Mouse (Mus musculus): ENCODE results near the gene Gm609. TPM values are rescaled to one million over a fixed set of nuclear protein-coding genes. Genes with fewer than 3 reads are reported as not detected.
A peak's percentile ranks its signal among the peaks of the same experiment; 100 is the strongest.
"Not testable (repeated sequence)": the region's sequence is repeated elsewhere in the genome, so short reads cannot be mapped to it uniquely, and the experiment has no call there.

Gene Gm609
- polyA plus RNA-seq, 1 experiment from 2014 or later: not detected

- Histone ChIP-seq H3K27me3 (no peaks in the 10 kb centered on the region), H3K36me3 (no peaks in the 10 kb centered on the region), H3K9ac (no peak overlapping the region), H3K9me3 (no peaks in the 10 kb centered on the region), H3K4me3 (no peak overlapping the region), H3K27ac (no peak overlapping the region), H3K4me1 (no peaks in the 10 kb centered on the region), H3K4me2 (replicated peaks) (no peak overlapping the region)
- no peak for ATAC-seq (ENCODE audit: low FRiP score, low read depth)
Observed at GRCm38 (mm10) chr16:45413497-45413896, 79.3 kb downstream of the Gm609 start.

- not testable (repeated sequence) for H3K36me3 ChIP-seq, H3K4me1 ChIP-seq, H3K27me3 ChIP-seq, H3K27ac ChIP-seq, H3K9me3 ChIP-seq
- Histone ChIP-seq H3K9ac (peak overlapping the region; percentile 72; the same call in 1 of the 2 replicates), H3K4me2 (replicated peaks) (peak overlapping the region; percentile 76), H3K4me3 (peak overlapping the region; percentile 62)
- WGBS: 32% methylated on average over 7 of the region's 7 CpGs
- ATAC-seq (ENCODE audit: low FRiP score, low read depth): peak; percentile 55
Observed at GRCm38 (mm10) chr16:45409064-45409446, 83.7 kb downstream of the Gm609 start.

- Histone ChIP-seq H3K4me1 (no peaks in the 10 kb centered on the region), H3K27me3 (0 out of 2 replicates have a peak, but pooled peaks cover 2% of the 10 kb centered on the region), H3K9me3 (no peaks in the 10 kb centered on the region), H3K9ac (peak within 1 kb of the TSS; percentile 72), H3K4me3 (peak within 1 kb of the TSS; percentile 62), H3K27ac (peak within 1 kb of the TSS; percentile 55), H3K36me3 (no peaks in the 10 kb centered on the region), H3K4me2 (replicated peaks) (peak within 1 kb of the TSS; percentile 76)
- ATAC-seq (ENCODE audit: low FRiP score, low read depth): peak; percentile 88
- under 1% methylated on average over 28 of the region's 28 CpGs for WGBS
Observed at GRCm38 (mm10) chr16:45408425-45409063, 84.2 kb downstream of the Gm609 start, which contains the start of gene Cd200. TSS of gene Cd200 (minus strand) at chr16:45409053.

- 35% methylated on average over 9 of the region's 9 CpGs for WGBS
- H3K27ac ChIP-seq: peak overlapping the region; percentile 55
- no peaks in the 10 kb centered on the region for H3K9me3 ChIP-seq
- peak overlapping the region; percentile 72 for H3K9ac ChIP-seq
- 0 out of 2 replicates have a peak, but pooled peaks cover 2% of the 10 kb centered on the region for H3K27me3 ChIP-seq
- peak overlapping the region; percentile 76 for H3K4me2 ChIP-seq (replicated peaks)
- H3K4me3 ChIP-seq: peak overlapping the region; percentile 62
- no peak for ATAC-seq (ENCODE audit: low FRiP score, low read depth)
- no peaks in the 10 kb centered on the region for H3K4me1 ChIP-seq
- no peaks in the 10 kb centered on the region for H3K36me3 ChIP-seq
Observed at GRCm38 (mm10) chr16:45407645-45408400, 84.9 kb downstream of the Gm609 start.

- Histone ChIP-seq H3K4me2 (replicated peaks) (peak overlapping the region; percentile 76), H3K4me3 (no peak overlapping the region), H3K9me3 (no peaks in the 10 kb centered on the region), H3K27me3 (0 out of 2 replicates have a peak, but pooled peaks cover 2% of the 10 kb centered on the region), H3K9ac (no peak overlapping the region), H3K27ac (no peak overlapping the region), H3K4me1 (no peaks in the 10 kb centered on the region), H3K36me3 (no peaks in the 10 kb centered on the region)
- WGBS: 89% methylated on average over 5 of the region's 5 CpGs
- ATAC-seq (ENCODE audit: low FRiP score, low read depth): no peak
Observed at GRCm38 (mm10) chr16:45407091-45407490, 85.7 kb downstream of the Gm609 start.

- Histone ChIP-seq H3K36me3 (no peaks in the 10 kb centered on the region), H3K9ac (no peak overlapping the region), H3K9me3 (no peaks in the 10 kb centered on the region), H3K4me2 (replicated peaks) (no peak overlapping the region), H3K4me3 (no peak overlapping the region), H3K27me3 (0 out of 2 replicates have a peak, but pooled peaks cover 2% of the 10 kb centered on the region), H3K27ac (no peak overlapping the region), H3K4me1 (no peaks in the 10 kb centered on the region)
- 67% methylated on average over 2 of the region's 2 CpGs for WGBS
- no peak for ATAC-seq (ENCODE audit: low FRiP score, low read depth)
Observed at GRCm38 (mm10) chr16:45402951-45403350, 89.8 kb downstream of the Gm609 start.

- Histone ChIP-seq H3K27me3 (no peaks in the 10 kb centered on the region), H3K4me2 (replicated peaks) (no peak overlapping the region), H3K27ac (no peak overlapping the region), H3K9ac (no peak overlapping the region), H3K9me3 (no peaks in the 10 kb centered on the region), H3K4me1 (no peaks in the 10 kb centered on the region), H3K4me3 (no peak overlapping the region), H3K36me3 (no peaks in the 10 kb centered on the region)
- WGBS: 90% methylated on average over 1 of the region's 1 CpGs
- no peak for ATAC-seq (ENCODE audit: low FRiP score, low read depth)
Observed at GRCm38 (mm10) chr16:45402036-45402435, 90.7 kb downstream of the Gm609 start.

GRCm38 (mm10) chr16:45399947-45400555 lies 92.7 kb downstream of the Gm609 start:
- Histone ChIP-seq H3K4me2 (replicated peaks) (no peak overlapping the region), H3K27me3 (no peaks in the 10 kb centered on the region), H3K9me3 (no peaks in the 10 kb centered on the region), H3K27ac (no peak overlapping the region), H3K4me1 (no peaks in the 10 kb centered on the region), H3K36me3 (no peaks in the 10 kb centered on the region), H3K9ac (no peak overlapping the region), H3K4me3 (no peak overlapping the region)
- 64% methylated on average over 9 of the region's 9 CpGs for WGBS
- ATAC-seq (ENCODE audit: low FRiP score, low read depth): no peak

GRCm38 (mm10) chr16:45399411-45399810 lies 93.4 kb downstream of the Gm609 start:
- H3K9me3 ChIP-seq: no peaks in the 10 kb centered on the region
- no peak overlapping the region for H3K4me3 ChIP-seq
- no peak overlapping the region for H3K27ac ChIP-seq
- H3K9ac ChIP-seq: no peak overlapping the region
- H3K4me2 ChIP-seq (replicated peaks): no peak overlapping the region
- no peaks in the 10 kb centered on the region for H3K27me3 ChIP-seq
- H3K4me1 ChIP-seq: no peaks in the 10 kb centered on the region
- no peaks in the 10 kb centered on the region for H3K36me3 ChIP-seq
- ATAC-seq (ENCODE audit: low FRiP score, low read depth): no peak
- 84% methylated on average over 3 of the region's 3 CpGs for WGBS

GRCm38 (mm10) chr16:45397440-45397839 lies 95.3 kb downstream of the Gm609 start:
- Histone ChIP-seq H3K36me3 (no peaks in the 10 kb centered on the region), H3K27me3 (no peaks in the 10 kb centered on the region), H3K9ac (no peak overlapping the region), H3K4me3 (no peak overlapping the region), H3K4me2 (replicated peaks) (no peak overlapping the region), H3K27ac (no peak overlapping the region), H3K9me3 (no peaks in the 10 kb centered on the region), H3K4me1 (no peaks in the 10 kb centered on the region)
- ATAC-seq (ENCODE audit: low FRiP score, low read depth): no peak
- WGBS: 83% methylated on average over 2 of the region's 2 CpGs

- 91% methylated on average over 6 of the region's 6 CpGs for WGBS
Observed at GRCm38 (mm10) chr16:45392246-45392645, 100.5 kb downstream of the Gm609 start.

GRCm38 (mm10) chr16:45391680-45392079 lies 101.1 kb downstream of the Gm609 start:
- no peak overlapping the region for H3K4me2 ChIP-seq (replicated peaks)
- H3K9ac ChIP-seq: no peak overlapping the region
- no peaks in the 10 kb centered on the region for H3K4me1 ChIP-seq
- H3K9me3 ChIP-seq: no peaks in the 10 kb centered on the region
- no peak for ATAC-seq (ENCODE audit: low FRiP score, low read depth)
- H3K27ac ChIP-seq: no peak overlapping the region
- H3K4me3 ChIP-seq: no peak overlapping the region
- no peaks in the 10 kb centered on the region for H3K27me3 ChIP-seq
- no peaks in the 10 kb centered on the region for H3K36me3 ChIP-seq
- WGBS: 95% methylated on average over 3 of the region's 3 CpGs

More at GRCm38 (mm10) chr16:45392246-45392645, 100.5 kb downstream of the Gm609 start:
- Histone ChIP-seq H3K4me2 (replicated peaks) (no peak overlapping the region), H3K27me3 (no peaks in the 10 kb centered on the region), H3K9ac (no peak overlapping the region), H3K27ac (no peak overlapping the region), H3K4me1 (no peaks in the 10 kb centered on the region), H3K9me3 (no peaks in the 10 kb centered on the region), H3K4me3 (no peak overlapping the region), H3K36me3 (no peaks in the 10 kb centered on the region)
- no peak for ATAC-seq (ENCODE audit: low FRiP score, low read depth)
